Mouse (Mus musculus) C2C12 (cell line): Measurements from ENCODE around the gene Hist3h2a. TPM values are rescaled to one million over a fixed set of nuclear protein-coding genes. Genes with fewer than 3 reads are reported as not detected.

ENCODE experiments used
- H3K27me3 ChIP-seq: one replicate; pipeline ENCODE4 v1.6.1; 2011; ENCODE audit not compliant: control insufficient read depth, insufficient read depth, insufficient read length
- H3K36me3 ChIP-seq: one replicate; pipeline ENCODE4 v1.6.1; 2011; ENCODE audit not compliant: control insufficient read depth, insufficient read depth
- H3K4me3 ChIP-seq: one replicate; pipeline ENCODE4 v1.5.1; 2011; ENCODE audit warnings: mild to moderate bottlenecking, control low read depth; ENCODE audit not compliant: poor library complexity, insufficient read depth, severe bottlenecking
- H3K79me2 ChIP-seq: one replicate; pipeline ENCODE4 v1.6.1; 2011; ENCODE audit not compliant: control insufficient read depth, insufficient read depth
- H3K79me3 ChIP-seq: one replicate; pipeline ENCODE4 v1.6.1; 2011; ENCODE audit warnings: low read depth, control low read depth
- H3ac ChIP-seq: one replicate; pipeline ENCODE3; 2011; ENCODE audit warnings: low read depth; ENCODE audit not compliant: control insufficient read depth, insufficient read length
- CEBPB ChIP-seq: IDR thresholded peaks from one replicate; pipeline ENCODE4 v1.6.1; 2011; ENCODE audit warnings: low read depth, mild to moderate bottlenecking, control low read depth, moderate library complexity
- CTCF ChIP-seq: IDR thresholded peaks from one replicate; pipeline ENCODE4 v1.5.1; 2011; ENCODE audit not compliant: control insufficient read depth, insufficient read depth, insufficient read length
- FOSL1 ChIP-seq: IDR thresholded peaks from one replicate; pipeline ENCODE4 v1.8.0; 2011; ENCODE audit warnings: mild to moderate bottlenecking, low read length; ENCODE audit not compliant: poor library complexity, insufficient read depth, severe bottlenecking
- MAX ChIP-seq: IDR thresholded peaks from one replicate; pipeline ENCODE4 v1.6.1; 2011; ENCODE audit warnings: mild to moderate bottlenecking, control low read depth
- MYOD1 ChIP-seq: IDR thresholded peaks from one replicate; pipeline ENCODE4 v1.6.1; 2011; ENCODE audit warnings: low read depth; ENCODE audit not compliant: control insufficient read depth, insufficient read length
- MYOG ChIP-seq: IDR thresholded peaks from one replicate; pipeline ENCODE4 v1.6.1; 2011; ENCODE audit not compliant: control insufficient read depth, insufficient read length; ENCODE audit errors: extremely low read depth
- USF1 ChIP-seq: IDR thresholded peaks from one replicate; pipeline ENCODE4 v1.6.1; 2011; ENCODE audit warnings: low read depth, mild to moderate bottlenecking, control low read depth, moderate library complexity
- polyA plus RNA-seq: library from polyadenylated mRNA; unstranded; fragments of >200 nt; fragmentation: generic; extraction: Trizol; gene quantifications from one replicate; pipeline ENCODE4 v1.2.1, GENCODE M21; 2012; ENCODE audit warnings: missing spikeins

Gene Hist3h2a
- polyA plus RNA-seq, 1 experiment, result 11.4 TPM

DNA sequence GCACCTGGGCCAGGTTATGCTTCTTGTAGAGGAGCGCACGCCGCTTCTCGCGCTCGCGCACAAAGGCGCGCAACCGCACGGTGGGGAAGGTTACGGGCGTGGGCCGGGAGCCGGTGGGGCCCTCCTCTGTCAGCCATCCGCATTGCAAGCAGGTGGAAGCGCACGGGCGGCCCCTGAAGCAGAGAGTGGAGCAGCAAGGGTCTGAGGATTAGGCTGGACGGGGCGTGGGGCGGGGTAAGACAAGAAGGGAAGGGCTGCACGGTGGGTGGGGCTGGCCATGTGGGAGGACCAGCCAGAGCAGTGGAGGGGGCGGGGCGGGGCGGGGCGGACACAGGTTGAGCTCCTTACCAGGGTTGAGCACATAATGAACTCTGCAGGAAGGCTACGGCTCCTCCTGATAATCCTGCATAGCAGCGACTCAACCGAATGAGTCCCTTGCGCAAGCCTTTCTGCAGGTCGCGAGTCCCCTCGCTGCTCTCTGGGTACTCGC, 39.9 kb downstream of the Hist3h2a start:
- Histone ChIP-seq H3ac (no peak overlapping the region), H3K79me2 (no peaks in the 10 kb centered on the region), H3K79me3 (no peaks in the 10 kb centered on the region), H3K36me3 (peaks cover 6% of the 10 kb centered on the region), H3K27me3 (peaks cover 43% of the 10 kb centered on the region), H3K4me3 (no peak overlapping the region)
- TF ChIP-seq USF1 (no peak), CTCF (no peak)

DNA sequence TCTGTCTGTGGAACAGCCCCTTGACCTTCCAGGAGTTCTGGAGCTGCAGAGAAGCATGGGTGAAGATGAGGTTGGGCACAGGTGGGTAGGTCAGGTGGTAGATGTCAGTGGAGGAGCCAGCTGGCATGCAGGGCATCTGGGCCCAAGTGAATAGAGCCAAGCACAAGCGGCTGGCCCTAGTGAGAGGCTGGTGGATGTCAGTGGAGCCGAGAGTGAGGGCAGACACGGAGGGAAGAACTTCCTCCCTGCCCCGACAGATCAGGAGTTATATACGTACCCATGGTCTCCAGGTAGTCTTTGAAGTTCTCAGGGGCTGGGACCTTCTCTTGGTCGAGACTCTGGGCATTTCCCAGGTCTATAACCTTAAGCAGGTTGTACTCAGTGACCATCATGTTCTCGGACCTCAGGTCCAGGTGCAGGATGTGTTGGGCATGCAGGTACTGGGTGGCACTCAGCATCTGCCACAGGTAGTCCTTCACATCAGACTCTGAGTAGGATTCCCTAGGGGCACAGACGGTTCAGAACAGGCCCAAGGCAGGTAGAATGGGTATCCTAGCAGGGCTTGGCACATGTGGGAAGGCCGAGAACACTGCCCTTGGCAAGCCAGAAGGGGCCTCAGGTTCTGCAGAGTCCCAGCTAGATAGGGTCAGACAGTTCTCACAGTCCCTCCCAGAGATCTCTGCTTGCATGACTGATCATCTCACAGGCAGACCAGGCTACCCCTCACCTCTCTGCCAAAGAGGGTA, 40.7 kb downstream of the Hist3h2a start:
- Histone ChIP-seq H3K36me3 (no peaks in the 10 kb centered on the region), H3K79me2 (no peaks in the 10 kb centered on the region), H3K27me3 (peaks cover 50% of the 10 kb centered on the region), H3K79me3 (no peaks in the 10 kb centered on the region), H3ac (no peak overlapping the region), H3K4me3 (no peak overlapping the region)
- TF ChIP-seq MYOD1 (no peak), USF1 (no peak), MAX (no peak), MYOG (no peak), FOSL1 (no peak), CEBPB (no peak), CTCF (no peak)

DNA sequence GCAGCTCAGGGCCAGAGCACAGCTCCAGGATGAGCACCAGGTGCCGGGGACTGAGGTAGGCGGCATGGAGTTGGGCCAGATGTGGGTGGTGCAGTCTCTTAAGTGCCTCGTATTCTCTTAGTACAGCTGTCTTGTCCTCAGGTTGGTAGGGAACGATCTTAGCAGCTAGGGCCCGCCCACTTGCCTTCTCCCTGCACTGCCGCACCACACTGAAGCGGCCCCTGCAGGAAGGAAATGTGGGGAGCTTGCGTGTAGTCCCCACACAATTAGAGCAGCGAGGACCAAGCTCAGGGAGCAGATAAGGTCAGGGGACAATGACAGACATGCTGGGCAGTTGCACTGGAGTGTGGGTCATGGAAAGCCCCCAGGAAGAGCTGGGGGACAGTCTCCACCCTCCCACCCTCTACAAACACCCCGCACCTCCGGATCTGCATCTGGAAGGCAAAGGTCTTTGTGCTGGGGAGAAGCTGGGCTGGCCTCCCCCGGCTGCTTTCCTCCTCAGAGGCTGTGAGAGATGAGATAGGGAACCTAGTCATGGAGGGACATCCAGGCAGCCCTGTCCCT, 41.4 kb downstream of the Hist3h2a start:
- Histone ChIP-seq H3ac (no peak overlapping the region), H3K79me3 (no peaks in the 10 kb centered on the region), H3K79me2 (no peaks in the 10 kb centered on the region), H3K36me3 (no peaks in the 10 kb centered on the region), H3K4me3 (no peak overlapping the region), H3K27me3 (peaks cover 56% of the 10 kb centered on the region)
- TF ChIP-seq FOSL1, result no peak
- no peak for TF ChIP-seq CEBPB
- no peak for TF ChIP-seq MYOG
- TF ChIP-seq MYOD1, result no peak
- TF ChIP-seq CTCF, result no peak
- TF ChIP-seq MAX, result no peak
- TF ChIP-seq USF1, result no peak

DNA sequence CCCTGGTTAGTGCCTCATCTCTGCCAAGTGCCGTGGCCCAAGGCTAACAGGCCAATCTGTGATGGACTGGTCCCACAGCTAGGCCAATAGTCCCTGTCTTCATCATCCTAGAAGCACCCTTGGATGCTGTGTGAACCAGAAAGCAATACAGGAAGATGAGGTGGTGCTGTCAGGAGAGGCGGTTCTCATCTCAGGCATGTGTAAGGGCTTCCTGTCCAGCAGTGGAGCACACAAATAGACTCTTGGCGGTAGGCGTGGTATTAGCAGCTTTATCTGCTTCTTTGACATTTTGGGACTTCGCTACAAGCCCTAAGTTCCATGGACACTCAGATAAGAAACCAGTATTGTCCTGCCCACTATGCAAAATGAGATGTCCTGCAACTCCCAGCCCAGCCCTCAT, 43.1 kb downstream of the Hist3h2a start:
- Histone ChIP-seq H3K36me3 (no peaks in the 10 kb centered on the region), H3K79me3 (no peaks in the 10 kb centered on the region), H3K79me2 (no peaks in the 10 kb centered on the region), H3K27me3 (peaks cover 67% of the 10 kb centered on the region), H3ac (no peak overlapping the region), H3K4me3 (no peak overlapping the region)
- TF ChIP-seq MYOD1 (no peak), FOSL1 (no peak), CEBPB (no peak), USF1 (no peak), MYOG (no peak), MAX (no peak), CTCF (no peak)

DNA sequence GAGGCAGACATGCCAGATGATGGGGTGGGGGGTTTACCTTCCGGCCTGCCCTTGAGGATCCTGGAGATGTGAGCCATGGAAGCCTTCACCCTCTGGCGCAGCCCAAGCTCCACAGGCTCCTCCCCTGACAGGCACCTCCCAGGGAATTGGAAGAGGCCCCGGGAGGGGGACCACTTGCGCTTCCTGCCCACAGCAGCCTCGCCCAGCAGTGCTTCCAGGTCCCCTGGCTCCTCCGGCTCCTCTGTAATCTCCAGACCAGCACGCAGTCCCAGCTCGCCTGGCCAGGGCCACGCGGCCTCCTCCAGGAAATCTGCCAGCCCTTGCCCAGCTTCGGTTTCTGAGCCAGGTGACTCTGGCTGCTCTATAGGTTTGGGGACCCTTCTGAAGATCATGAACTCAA, 44.7 kb downstream of the Hist3h2a start:
- Histone ChIP-seq H3ac (no peak overlapping the region), H3K27me3 (peaks cover 71% of the 10 kb centered on the region), H3K36me3 (no peaks in the 10 kb centered on the region), H3K79me2 (no peaks in the 10 kb centered on the region), H3K79me3 (no peaks in the 10 kb centered on the region), H3K4me3 (no peak overlapping the region)
- TF ChIP-seq MAX, result no peak
- TF ChIP-seq MYOG, result no peak
- no peak for TF ChIP-seq CTCF
- TF ChIP-seq MYOD1, result no peak
- no peak for TF ChIP-seq FOSL1
- TF ChIP-seq USF1, result no peak
- TF ChIP-seq CEBPB, result no peak

DNA sequence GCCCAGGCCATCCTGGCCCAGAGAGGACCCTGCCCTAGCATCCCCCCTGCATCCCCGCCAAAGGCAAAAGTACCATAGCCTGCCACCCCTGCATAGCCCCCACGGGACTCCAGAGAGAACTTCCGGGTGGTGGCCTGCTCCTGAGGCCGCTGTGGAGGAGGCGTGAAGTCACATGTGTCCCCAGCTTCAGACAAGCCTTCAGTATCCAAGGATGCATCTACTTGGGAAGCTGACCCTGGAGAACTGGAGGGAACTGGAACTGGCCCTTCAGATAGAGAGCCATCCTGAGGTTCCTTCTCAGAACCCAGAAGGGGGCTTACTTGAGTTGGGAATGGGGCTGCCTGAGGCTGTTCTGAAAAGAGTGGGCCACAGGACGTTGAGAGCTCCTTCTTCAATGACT, 45.3 kb downstream of the Hist3h2a start:
- no peaks in the 10 kb centered on the region for H3K79me3 ChIP-seq

More for the DNA sequence above, 45.3 kb downstream of the Hist3h2a start:
- Histone ChIP-seq H3K36me3 (no peaks in the 10 kb centered on the region), H3K79me2 (no peaks in the 10 kb centered on the region), H3K4me3 (no peak overlapping the region), H3K27me3 (peaks cover 65% of the 10 kb centered on the region), H3ac (no peak overlapping the region)
- TF ChIP-seq CEBPB (no peak), MYOD1 (no peak)
